Mouse (Mus musculus): ENCODE data around the gene Gm3755. TPM values are rescaled to one million over a fixed set of nuclear protein-coding genes. Genes with fewer than 3 reads are reported as not detected.
"Not testable (repeated sequence)": the region's sequence is repeated elsewhere in the genome, so short reads cannot be mapped to it uniquely, and the experiment has no call there.

The Gm3755 gene
- polyA plus RNA-seq (2014; fragmentation: Nextera tagmentation; extraction: Ambion mirVana) = not detected in 2 replicates

DNA sequence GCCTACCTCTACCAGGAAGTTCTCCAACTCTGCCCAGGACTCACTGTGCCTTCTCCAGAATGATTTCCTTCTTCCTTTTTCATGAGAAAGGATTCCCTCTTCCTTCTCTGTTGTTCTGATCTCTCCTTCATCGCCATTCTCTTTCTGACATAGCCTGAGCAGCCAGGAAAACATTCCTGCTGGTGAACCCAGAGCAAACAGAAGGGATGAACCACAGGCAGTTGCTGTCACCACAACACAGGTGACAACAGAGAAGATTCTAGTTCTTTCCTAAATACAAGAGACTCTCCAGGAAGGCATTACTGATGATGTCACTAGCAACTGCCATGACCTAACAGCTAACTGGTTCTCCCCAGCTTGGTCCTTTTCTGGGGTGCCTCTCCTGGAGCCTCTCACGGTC, at the start of gene Gm3755:
Gm3755 (minus strand) TSS at position 101 of the 400 bp plus-strand sequence.
- not testable (repeated sequence) for H3K4me1 ChIP-seq (ENCODE audit: control insufficient read depth, insufficient read depth, low read length); H3K4me2 ChIP-seq (ENCODE audit: low read length); H3K4me3 ChIP-seq (ENCODE audit: low read depth, low read length); H3K9ac ChIP-seq (ENCODE audit: low read length); H3K27ac ChIP-seq (ENCODE audit: low read depth, low read length); H3K9me3 ChIP-seq (replicated peaks; ENCODE audit: control insufficient read depth, low read length); ATAC-seq; H3K36me3 ChIP-seq (ENCODE audit: control insufficient read depth, insufficient read depth, low read length); H3K27me3 ChIP-seq (replicated peaks; ENCODE audit: control insufficient read depth, insufficient read depth, low read length); DNase-seq (ENCODE audit: low spot score)
- no CpG with 5 or more reads among the region's 2 CpGs for WGBS

- Histone ChIP-seq H3K9ac (ENCODE audit: low read length) (peak overlapping the region; percentile 50), H3K4me3 (ENCODE audit: low read depth, low read length) (peak overlapping the region; percentile 31), H3K4me2 (ENCODE audit: low read length) (peak overlapping the region; percentile 44)
- H3K36me3 ChIP-seq (ENCODE audit: control insufficient read depth, insufficient read depth, low read length); ATAC-seq; H3K9me3 ChIP-seq (replicated peaks; ENCODE audit: control insufficient read depth, low read length); H3K4me1 ChIP-seq (ENCODE audit: control insufficient read depth, insufficient read depth, low read length); H3K27ac ChIP-seq (ENCODE audit: low read depth, low read length); H3K27me3 ChIP-seq (replicated peaks; ENCODE audit: control insufficient read depth, insufficient read depth, low read length): not testable (repeated sequence)
- peak; percentile 4 for DNase-seq (ENCODE audit: low spot score)
- 1% methylated on average over 12 of the region's 18 CpGs for WGBS
Observed at GRCm38 (mm10) chr14:7488731-7489130, 38.0 kb upstream of the Gm3755 start.

DNA sequence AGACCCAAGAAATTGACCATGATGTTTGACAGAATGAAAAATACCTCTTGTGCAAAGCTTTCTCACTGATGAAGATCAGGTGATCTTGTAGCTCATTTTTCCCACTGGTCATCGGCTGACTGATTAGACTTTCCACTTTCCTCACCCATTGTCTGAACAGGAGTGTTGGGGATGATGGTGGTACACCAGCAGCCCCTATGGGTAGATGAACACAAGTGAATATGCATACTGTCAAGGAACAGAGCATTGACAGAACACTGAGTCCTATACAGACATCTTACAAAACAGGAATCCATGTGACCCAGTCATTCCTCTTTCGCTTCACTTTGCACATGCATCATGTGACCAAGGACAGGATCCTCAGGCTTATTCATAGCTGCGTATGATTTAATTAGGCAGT, 32.9 kb upstream of the Gm3755 start, which contains the start of gene Gm3752:
Gm3752 (minus strand) TSS at position 101 of the 400 bp plus-strand sequence.
- DNase-seq (ENCODE audit: low spot score); ATAC-seq; H3K4me2 ChIP-seq (ENCODE audit: low read length); H3K4me1 ChIP-seq (ENCODE audit: control insufficient read depth, insufficient read depth, low read length); H3K27ac ChIP-seq (ENCODE audit: low read depth, low read length); H3K36me3 ChIP-seq (ENCODE audit: control insufficient read depth, insufficient read depth, low read length); H3K27me3 ChIP-seq (replicated peaks; ENCODE audit: control insufficient read depth, insufficient read depth, low read length); H3K9ac ChIP-seq (ENCODE audit: low read length); H3K9me3 ChIP-seq (replicated peaks; ENCODE audit: control insufficient read depth, low read length); H3K4me3 ChIP-seq (ENCODE audit: low read depth, low read length): not testable (repeated sequence)
- WGBS = 60% methylated on average over 1 of the region's 3 CpGs

DNA sequence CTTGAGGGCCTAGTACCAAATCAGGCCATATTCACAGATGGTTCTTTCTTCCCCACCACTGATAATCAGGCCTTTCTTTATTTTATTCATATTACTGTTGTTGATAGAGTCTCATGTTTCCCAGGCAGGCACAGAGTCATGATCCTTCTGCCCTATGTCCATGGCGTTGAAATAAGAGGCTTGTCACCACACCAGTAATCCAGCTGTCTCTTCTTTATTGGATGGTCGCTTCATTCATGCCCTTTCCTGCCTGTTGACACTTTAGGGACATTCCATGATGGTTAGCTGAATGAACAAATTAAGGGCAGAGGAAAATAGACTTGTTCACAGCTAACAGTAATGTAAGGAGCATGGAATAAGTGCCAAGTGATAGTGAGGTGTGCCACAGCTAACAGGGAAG, 28.2 kb downstream of the Gm3755 start:
- not testable (repeated sequence) for H3K9me3 ChIP-seq (replicated peaks; ENCODE audit: control insufficient read depth, low read length); ATAC-seq; H3K4me2 ChIP-seq (ENCODE audit: low read length); H3K36me3 ChIP-seq (ENCODE audit: control insufficient read depth, insufficient read depth, low read length); DNase-seq (ENCODE audit: low spot score); H3K9ac ChIP-seq (ENCODE audit: low read length); H3K27ac ChIP-seq (ENCODE audit: low read depth, low read length); H3K27me3 ChIP-seq (replicated peaks; ENCODE audit: control insufficient read depth, insufficient read depth, low read length); H3K4me1 ChIP-seq (ENCODE audit: control insufficient read depth, insufficient read depth, low read length); H3K4me3 ChIP-seq (ENCODE audit: low read depth, low read length)
- 74% methylated on average over 2 of the region's 2 CpGs for WGBS

Other genes with a start within 250 kb of the Gm3755 start
- gene Gm3727, start 186.2 kb downstream of the Gm3755 start, polyA plus RNA-seq (2014; fragmentation: Nextera tagmentation; extraction: Ambion mirVana) = not detected in 2 replicates
- 4.1 and 4.6 TPM in 2 replicates for gene Gm3739, start 135.9 kb downstream of the Gm3755 start, polyA plus RNA-seq (2014; fragmentation: Nextera tagmentation; extraction: Ambion mirVana)
- not detected in 2 replicates for gene Gm5797, start 118.5 kb downstream of the Gm3755 start, polyA plus RNA-seq (2014; fragmentation: Nextera tagmentation; extraction: Ambion mirVana)
- gene Gm8374, start 85.8 kb downstream of the Gm3755 start, polyA plus RNA-seq (2014; fragmentation: Nextera tagmentation; extraction: Ambion mirVana) = not detected in 2 replicates
- gene Gm3752, start 32.8 kb upstream of the Gm3755 start, polyA plus RNA-seq (2014; fragmentation: Nextera tagmentation; extraction: Ambion mirVana) = 10.0 and 11.0 TPM in 2 replicates
- gene Gm3558, start 117.6 kb upstream of the Gm3755 start, polyA plus RNA-seq (2014; fragmentation: Nextera tagmentation; extraction: Ambion mirVana) = 2.9 and 4.1 TPM in 2 replicates
- not detected in 2 replicates for gene Gm10338, start 144.7 kb upstream of the Gm3755 start, polyA plus RNA-seq (2014; fragmentation: Nextera tagmentation; extraction: Ambion mirVana)
- not detected in 2 replicates for gene Gm10128, start 193.1 kb upstream of the Gm3755 start, polyA plus RNA-seq (2014; fragmentation: Nextera tagmentation; extraction: Ambion mirVana)